Mouse (Mus musculus): ENCODE results near the gene Calr4. TPM values are rescaled to one million over a fixed set of nuclear protein-coding genes. Genes with fewer than 3 reads are reported as not detected.
A peak's percentile ranks its signal among the peaks of the same experiment; 100 is the strongest.

Gene Calr4
- total RNA-seq, 2 experiments from 2014 or later: 0.62 TPM; not detected in 1

- intact Hi-C loops (cut with DNase I): no loop called here
- no peak for DNase-seq
Observed at GRCm38 (mm10) chr4:109268903-109269302, 34.6 kb downstream of the Calr4 start.

DNA sequence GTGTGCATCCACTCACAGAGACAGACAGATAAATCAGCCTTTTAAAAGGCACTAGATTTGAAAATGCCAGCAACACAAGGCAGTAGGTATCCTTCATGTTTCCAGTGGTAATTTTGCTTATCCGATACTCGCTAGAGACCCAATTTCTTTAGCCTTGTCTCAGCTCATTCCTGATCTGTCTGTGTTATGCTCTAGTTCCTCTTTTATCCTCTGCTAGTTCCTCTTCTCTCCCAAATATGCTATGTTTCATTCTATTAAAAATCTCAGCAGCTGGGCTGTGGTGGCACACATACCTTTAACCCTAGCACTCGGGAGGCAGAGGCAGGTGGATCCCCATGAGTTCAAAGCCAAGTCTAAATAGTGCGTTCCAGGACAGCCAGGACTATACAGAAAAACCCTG lies 37.5 kb downstream of the Calr4 start:
- intact Hi-C loops (cut with DNase I): no loop called here
- no peak for DNase-seq

DNA sequence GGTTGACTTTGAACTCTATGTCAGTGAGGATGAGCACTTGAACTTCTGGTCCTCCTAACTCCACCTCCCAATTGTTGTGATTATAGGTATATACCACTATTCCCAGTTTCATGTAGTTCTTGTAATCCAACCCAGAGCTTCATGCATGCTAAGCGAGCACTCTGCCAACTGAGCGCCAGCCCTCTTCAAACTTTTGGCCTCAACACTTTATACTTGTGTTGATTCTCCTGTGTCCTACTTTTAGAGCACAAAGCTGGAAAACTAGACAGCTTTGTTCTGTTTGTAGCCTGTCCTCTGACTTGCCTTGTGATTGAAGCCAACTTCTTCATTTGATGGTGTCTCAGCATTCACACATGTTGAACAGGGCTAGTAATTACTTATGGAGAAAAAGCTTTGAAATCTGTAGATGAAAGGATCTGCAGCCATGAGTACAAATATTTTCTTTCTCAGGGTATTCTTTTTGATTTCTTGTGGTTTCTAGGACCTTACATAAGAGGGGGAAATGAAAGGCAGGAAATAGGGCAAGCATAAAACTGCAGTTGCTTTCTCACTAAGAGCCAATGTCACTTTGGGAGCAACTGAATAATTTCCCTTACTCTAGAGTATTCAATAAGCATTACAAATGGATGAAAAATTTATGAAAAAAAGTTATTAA lies 39.4 kb downstream of the Calr4 start:
- no peak for DNase-seq

DNA sequence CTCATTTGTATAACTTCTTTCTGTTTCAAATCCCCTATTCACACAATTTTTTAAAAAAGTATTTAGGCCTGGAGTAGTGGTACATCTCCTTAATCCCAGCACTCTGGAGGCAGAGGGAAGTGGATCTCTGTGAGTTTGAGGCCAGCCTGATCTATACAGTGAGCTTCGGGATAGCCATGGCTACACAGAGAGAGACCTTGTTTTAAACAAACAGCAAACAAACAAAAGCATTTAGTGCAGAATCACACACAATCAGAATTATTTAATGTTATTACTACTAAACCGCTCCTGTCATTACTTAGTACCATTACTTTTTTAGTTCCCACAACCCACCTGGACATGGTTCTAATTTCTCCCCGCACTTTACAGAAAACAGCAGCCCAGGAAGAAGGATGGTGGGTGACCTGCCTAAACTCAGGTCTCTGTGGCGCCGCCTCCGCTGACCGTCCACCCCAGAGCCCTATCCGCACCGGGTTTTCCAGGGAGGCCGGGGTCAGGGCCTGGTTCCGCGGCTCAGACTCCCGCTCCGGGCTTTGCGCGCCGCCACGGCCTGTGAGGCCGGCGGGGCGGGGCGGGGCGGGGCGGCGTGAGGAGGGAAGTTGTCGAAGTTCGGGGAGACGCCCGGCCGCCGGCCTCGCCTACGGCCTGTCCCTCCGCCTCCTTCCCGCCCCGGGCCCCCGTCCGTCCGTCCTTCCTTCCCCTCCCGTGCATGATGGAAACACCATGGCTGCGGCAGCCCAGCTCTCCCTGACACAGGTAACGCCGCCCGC lies 45.6 kb downstream of the Calr4 start, which contains the start of gene Eps15:
Eps15 (plus strand) TSS at position 580 of the 770 bp plus-strand sequence.
- intact Hi-C loops (cut with DNase I): loop anchor here (5.0 kb wide), 1 partner anchor 78 kb away; the partner anchor contains the start of gene Osbpl9
- peak; percentile 96 to 97 for DNase-seq

More for the DNA sequence above, 39.4 kb downstream of the Calr4 start:
- intact Hi-C loops (cut with DNase I): no loop called here

DNA sequence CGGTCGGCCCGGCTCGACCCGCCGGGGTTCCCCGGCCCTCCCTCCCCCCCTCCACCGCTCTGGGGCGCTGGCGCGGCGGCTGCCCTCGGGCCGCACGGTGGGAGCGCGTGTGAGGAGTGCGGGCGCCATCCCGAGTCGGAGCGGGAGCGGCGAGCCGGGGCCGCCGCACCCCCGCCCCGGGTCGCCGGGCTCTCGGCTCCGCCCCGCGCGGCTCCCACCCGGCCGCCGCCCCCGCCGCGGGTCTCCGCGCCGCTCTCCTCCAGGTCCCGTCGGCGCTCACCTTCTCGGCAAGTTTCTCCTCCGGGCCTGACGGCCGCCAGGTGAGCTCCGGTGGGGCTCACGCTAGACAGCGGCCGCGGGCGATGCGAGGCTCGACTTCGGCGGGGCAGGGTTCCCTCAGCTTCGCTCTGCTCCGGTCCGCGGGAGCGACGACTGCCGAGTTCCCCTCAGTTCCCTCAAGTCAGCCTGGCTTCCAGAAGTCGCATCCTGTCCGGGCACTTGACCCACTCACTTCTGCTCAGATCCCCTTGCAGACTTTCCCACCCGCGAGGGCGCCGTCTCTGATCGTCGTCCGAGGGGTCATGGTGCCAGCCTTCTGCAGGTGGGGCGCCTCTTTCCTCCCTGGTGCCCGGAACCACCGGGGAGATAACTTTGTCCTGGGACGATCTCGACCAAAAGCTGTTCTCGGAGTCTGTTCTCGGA lies 46.3 kb downstream of the Calr4 start:
- peak in 1 of 2 experiments; percentile 45 for DNase-seq

DNA sequence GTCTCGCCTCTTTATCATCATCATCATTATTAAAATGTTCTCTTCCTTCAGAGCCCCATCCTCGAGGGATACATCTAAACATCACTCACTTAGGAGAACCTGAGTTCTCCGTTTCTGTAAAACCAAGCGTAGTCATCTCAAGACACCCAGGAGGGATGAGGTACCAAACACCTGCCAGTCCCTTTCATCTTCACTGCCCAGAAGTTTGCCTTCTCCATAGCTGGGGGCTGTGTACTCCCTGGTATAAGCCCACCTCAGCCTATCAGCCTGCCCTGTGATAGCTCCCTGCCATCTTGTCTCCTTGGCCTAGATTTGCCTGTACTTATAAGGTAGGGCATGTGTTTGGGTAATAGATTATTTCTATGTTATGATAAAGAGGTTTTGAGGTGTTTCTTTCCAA lies 46.9 kb downstream of the Calr4 start:
- intact Hi-C loops (cut with DNase I): loop anchor here (5.0 kb wide), 1 partner anchor 79 kb away; the partner anchor contains the start of gene Osbpl9
- no peak for DNase-seq

More for the DNA sequence above, 46.3 kb downstream of the Calr4 start:
- intact Hi-C loops (cut with DNase I): loop anchor here (5.0 kb wide), 1 partner anchor 78 kb away; the partner anchor contains the start of gene Osbpl9

DNA sequence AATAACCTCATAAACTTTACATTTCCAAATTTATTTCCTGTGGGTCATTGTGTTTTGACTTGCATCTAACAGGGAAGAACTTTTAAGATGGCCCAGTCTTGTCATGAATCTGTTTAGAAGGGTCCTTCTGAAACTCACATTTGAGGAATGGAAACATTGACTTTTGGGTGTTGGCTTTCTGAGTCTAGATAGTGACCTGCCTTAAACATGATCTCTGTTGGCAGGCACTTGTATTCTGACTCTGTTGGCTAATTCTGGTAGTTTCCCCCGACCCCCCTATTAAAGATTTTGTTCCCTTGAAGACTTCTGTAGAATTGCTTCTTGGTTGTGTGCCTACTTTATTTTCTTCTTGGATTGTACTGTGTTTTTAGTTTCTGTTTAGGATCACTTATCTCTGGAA lies 47.7 kb downstream of the Calr4 start:
- DNase-seq: no peak
- intact Hi-C loops (cut with DNase I): loop anchor here (5.0 kb wide), 1 partner anchor 80 kb away; the partner anchor contains the start of gene Osbpl9

DNA sequence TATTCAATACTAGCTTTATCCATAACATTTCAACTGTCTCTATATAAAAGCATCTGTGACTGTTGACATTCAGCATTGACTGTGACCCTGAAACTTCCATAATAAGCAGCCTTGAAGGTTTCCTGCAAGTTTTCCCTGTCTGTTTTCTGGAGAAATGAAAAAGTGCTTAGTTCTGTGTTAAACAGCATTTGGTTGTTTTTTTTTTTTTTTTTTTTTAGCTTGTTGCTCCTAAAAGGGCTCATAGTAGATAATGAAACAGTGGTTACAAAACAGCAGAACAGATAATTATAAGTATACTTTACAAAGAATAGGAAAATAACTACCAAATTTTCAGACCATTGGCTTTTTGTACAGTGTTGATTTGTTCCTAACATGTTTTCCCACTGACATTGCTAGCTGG lies 60.3 kb downstream of the Calr4 start:
- intact Hi-C loops (cut with DNase I): no loop called here
- DNase-seq: no peak

DNA sequence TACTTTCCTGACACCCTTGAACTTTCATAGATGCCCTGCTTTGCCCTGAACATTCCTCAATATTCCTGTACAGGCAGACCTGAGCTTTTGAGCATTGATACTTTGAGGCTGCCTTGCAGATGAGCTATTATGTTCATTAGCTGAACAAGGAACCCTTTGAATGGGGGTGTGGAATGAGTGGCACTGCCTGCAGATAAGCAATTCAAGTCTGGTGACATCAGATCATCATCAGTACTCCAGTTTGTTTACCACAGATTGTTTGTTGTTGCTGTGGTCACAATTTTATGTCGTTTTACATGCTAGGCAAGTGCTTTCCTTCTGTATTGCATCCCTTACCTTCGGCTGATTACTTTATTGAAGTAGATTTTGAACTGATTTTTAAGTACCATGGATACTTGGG lies 62.2 kb downstream of the Calr4 start:
- DNase-seq: no peak
- intact Hi-C loops (cut with DNase I): no loop called here

DNA sequence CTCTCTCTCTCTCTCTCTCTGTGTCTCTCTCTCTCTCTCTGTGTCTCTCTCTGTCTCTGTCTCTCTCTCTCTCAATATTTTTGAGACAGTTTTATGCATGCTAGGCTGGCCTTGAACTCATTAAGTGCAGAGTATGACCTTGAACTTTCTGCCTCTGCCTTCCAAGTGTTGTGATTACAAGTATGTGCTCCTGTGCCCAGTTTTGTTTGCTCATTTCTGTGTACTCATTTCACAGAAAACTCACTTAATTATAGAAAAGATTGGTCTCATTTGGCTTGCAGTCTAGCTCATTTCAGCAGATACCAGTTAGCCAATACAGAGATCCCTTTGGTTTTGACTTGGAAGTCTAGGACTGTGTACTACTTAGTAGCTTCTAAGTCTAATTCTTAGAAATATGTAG lies 64.9 kb downstream of the Calr4 start:
- intact Hi-C loops (cut with DNase I): no loop called here
- no peak for DNase-seq

Other genes starting within 250 kb of the Calr4 start
- gene Nrd1, start 233.8 kb upstream of the Calr4 start, total RNA-seq (2021): 100 to 1,000 TPM in 1 of 2 experiments, 10 to 100 TPM in 1; 99.1 to 102 TPM
- 100 to 1,000 TPM in 1 of 2 experiments, 10 to 100 TPM in 1; 92.8 to 101 TPM for gene Osbpl9, start 32.2 kb upstream of the Calr4 start, total RNA-seq (2021)
- gene Eps15, start 45.8 kb downstream of the Calr4 start, total RNA-seq (2021): 10 to 100 TPM; 41.6 to 46.3 TPM
- 1 to 10 TPM; 1.2 to 1.6 TPM for gene Ttc39a, start 172.1 kb downstream of the Calr4 start, total RNA-seq (2021)

Measured in heart, postnatal 14 days (tissue).